Mouse (Mus musculus) bone marrow, adult 2 months (tissue): ENCODE results near the gene Prkcb. TPM values are rescaled to one million over a fixed set of nuclear protein-coding genes. Genes with fewer than 3 reads are reported as not detected.
A peak's percentile ranks its signal among the peaks of the same experiment; 100 is the strongest.

Experiments
- H3K27ac ChIP-seq: fragments of 200-500 bp; 2 replicates; pipeline ENCODE4 v1.5.1; 2012; ENCODE audit warnings: low read depth, mild to moderate bottlenecking, control low read depth, inconsistent platforms, low read length; ENCODE audit not compliant: control insufficient read depth, poor library complexity, insufficient read depth
- H3K4me1 ChIP-seq: fragments of 200-500 bp; 2 replicates; pipeline ENCODE4 v1.6.1; 2011; ENCODE audit warnings: low read length; ENCODE audit not compliant: control insufficient read depth, insufficient read depth
- H3K4me3 ChIP-seq: fragments of 200-500 bp; replicated peaks from 2 replicates; pipeline ENCODE3; 2011; ENCODE audit warnings: mild to moderate bottlenecking, low read depth, low read length, control low read depth; ENCODE audit not compliant: control insufficient read depth
- CTCF ChIP-seq: fragments of 200-500 bp; IDR thresholded peaks from 2 replicates; pipeline ENCODE4 v1.5.1; 2011; ENCODE audit warnings: low read length, control low read depth; ENCODE audit not compliant: control insufficient read depth, insufficient read depth
- POLR2A ChIP-seq: fragments of 200-500 bp; IDR thresholded peaks from 2 replicates; pipeline ENCODE4 v1.6.1; 2011; ENCODE audit warnings: low read depth, mild to moderate bottlenecking, control low read depth, low read length, borderline replicate concordance; ENCODE audit not compliant: control insufficient read depth
- WGBS: fragments of 180-500 bp; shearing (Covaris S2); methylation state at CpG from one replicate; pipeline ENCODE4 v1.1.7; 2018; 5-methylcytosine and 5-hydroxymethylcytosine counted together
- polyA plus RNA-seq: library from polyadenylated mRNA; stranded (reverse); fragments of >200 nt; gene quantifications from 2 replicates; pipeline ENCODE4 v1.2.4, GENCODE M21; 2011; ENCODE audit warnings: low replicate concordance; ENCODE audit not compliant: missing spikeins, insufficient read depth, insufficient read length

Gene Prkcb
- polyA plus RNA-seq, 1 experiment, result 115 TPM

- WGBS, result 85% methylated on average over 3 of the region's 3 CpGs
- Histone ChIP-seq H3K4me1 (no peaks in the 10 kb centered on the region), H3K27ac (no peak overlapping the region), H3K4me3 (no peak overlapping the region)
- TF ChIP-seq POLR2A (no peak), CTCF (no peak)
Measured at GRCm38 (mm10) chr7:122652523-122652922, 364.0 kb downstream of the Prkcb start.

- no peak for TF ChIP-seq POLR2A
- TF ChIP-seq CTCF, result no peak
- no peaks in the 10 kb centered on the region for H3K4me1 ChIP-seq
- 83% methylated on average over 3 of the region's 3 CpGs for WGBS
- no peak overlapping the region for H3K27ac ChIP-seq
- H3K4me3 ChIP-seq, result no peak overlapping the region
Measured at GRCm38 (mm10) chr7:122656671-122657070, 368.1 kb downstream of the Prkcb start.

GRCm38 (mm10) chr7:122657423-122658126, 369.0 kb downstream of the Prkcb start:
- 80% methylated on average over 5 of the region's 5 CpGs for WGBS
- Histone ChIP-seq H3K4me3 (no peak overlapping the region), H3K4me1 (no peaks in the 10 kb centered on the region), H3K27ac (no peak overlapping the region)
- TF ChIP-seq CTCF (no peak), POLR2A (no peak)

GRCm38 (mm10) chr7:122665311-122666049, 376.9 kb downstream of the Prkcb start:
- H3K4me3 ChIP-seq, result no peak overlapping the region
- WGBS, result 33% methylated on average over 7 of the region's 7 CpGs
- H3K4me1 ChIP-seq, result no peaks in the 10 kb centered on the region; the same call in 1 of the 2 replicates
- no peak for TF ChIP-seq POLR2A
- no peak for TF ChIP-seq CTCF
- H3K27ac ChIP-seq, result no peak overlapping the region

GRCm38 (mm10) chr7:122667903-122668302, 379.4 kb downstream of the Prkcb start:
- Histone ChIP-seq H3K4me1 (no peaks in the 10 kb centered on the region; the same call in 1 of the 2 replicates), H3K4me3 (no peak overlapping the region), H3K27ac (no peak overlapping the region)
- TF ChIP-seq POLR2A (no peak), CTCF (peak; percentile 37; the same call in 1 of the 2 replicates)
- WGBS, result 30% methylated on average over 5 of the region's 5 CpGs

- Histone ChIP-seq H3K4me3 (no peak within 1 kb of the TSS), H3K27ac (no peak within 1 kb of the TSS), H3K4me1 (no peaks in the 10 kb centered on the region; the same call in 1 of the 2 replicates)
- no peak for TF ChIP-seq POLR2A
- no peak for TF ChIP-seq CTCF
- 21% methylated on average over 13 of the region's 13 CpGs for WGBS
Measured at GRCm38 (mm10) chr7:122670442-122670872, 381.9 kb downstream of the Prkcb start, which contains the start of gene Cacng3. TSS of gene Cacng3 (plus strand) at chr7:122670492.

- H3K4me1 ChIP-seq, result no peaks in the 10 kb centered on the region; the same call in 1 of the 2 replicates
- no peak overlapping the region for H3K4me3 ChIP-seq
- no peak overlapping the region for H3K27ac ChIP-seq
- TF ChIP-seq CTCF (no peak), POLR2A (no peak)
- 22% methylated on average over 45 of the region's 45 CpGs for WGBS
Measured at GRCm38 (mm10) chr7:122670873-122671641, 382.5 kb downstream of the Prkcb start.
